Mouse (Mus musculus) brain, embryonic 14.5 days (tissue): ENCODE results near the gene Ireb2. TPM values are rescaled to one million over a fixed set of nuclear protein-coding genes. Genes with fewer than 3 reads are reported as not detected.
"Not testable (repeated sequence)": the region's sequence is repeated elsewhere in the genome, so short reads cannot be mapped to it uniquely, and the experiment has no call there.

ENCODE experiments used
- DNase-seq: peaks from one replicate; pipeline ENCODE4 v3.0.0-alpha.2; 2011; ENCODE audit warnings: low read depth
- CTCF ChIP-seq: fragments of 200-500 bp; IDR thresholded peaks from 2 replicates; pipeline ENCODE4 v1.5.1; 2012; ENCODE audit warnings: inconsistent platforms, mild to moderate bottlenecking, moderate library complexity, borderline replicate concordance; ENCODE audit not compliant: insufficient read depth, insufficient read length; ENCODE audit errors: extremely low read depth
- POLR2A ChIP-seq: fragments of 200-500 bp; IDR thresholded peaks from 2 replicates; pipeline ENCODE4 v1.6.1; 2012; ENCODE audit warnings: mild to moderate bottlenecking, inconsistent platforms, borderline replicate concordance; ENCODE audit not compliant: poor library complexity, insufficient read depth, insufficient read length, severe bottlenecking; ENCODE audit errors: extremely low read depth
- polyA plus RNA-seq: library from polyadenylated mRNA; depleted of rRNA; stranded (reverse); fragments of >200 nt; gene quantifications from 2 replicates; pipeline ENCODE4 v1.2.3, GENCODE M21; 2012

The Ireb2 gene
- polyA plus RNA-seq, 1 experiment: 56.4 TPM

DNA sequence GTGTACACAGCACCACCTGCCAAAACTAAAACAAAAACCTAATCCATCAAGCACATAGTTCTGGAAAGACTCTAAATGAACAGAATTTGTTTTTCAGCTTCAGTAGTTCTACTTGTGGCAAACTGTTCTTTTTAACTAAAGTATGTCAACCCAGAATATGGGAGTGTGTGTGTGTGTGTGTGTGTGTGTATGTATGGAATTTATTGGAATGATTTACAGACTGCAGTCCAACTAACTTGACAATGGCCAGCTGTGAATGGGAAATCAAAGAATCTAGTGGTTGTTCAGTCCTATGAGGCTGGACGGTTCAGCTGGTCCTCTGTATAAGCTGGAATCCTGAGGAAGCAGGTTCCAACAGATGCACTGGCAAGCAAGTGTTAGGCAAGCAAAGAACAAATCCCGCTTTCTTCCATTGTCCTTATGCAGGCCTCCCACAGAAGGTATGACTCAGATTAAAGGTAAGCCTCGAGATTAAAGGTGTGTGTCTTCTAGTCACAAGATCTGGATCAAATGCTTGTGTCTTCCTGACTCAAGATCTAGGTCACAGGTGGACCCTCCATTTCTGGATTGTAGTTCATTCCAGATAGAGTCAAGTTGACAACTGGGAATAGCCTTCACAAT is 18.9 kb upstream of the Ireb2 start:
- no peak for DNase-seq
- no peak for TF ChIP-seq POLR2A
- no peak for TF ChIP-seq CTCF

DNA sequence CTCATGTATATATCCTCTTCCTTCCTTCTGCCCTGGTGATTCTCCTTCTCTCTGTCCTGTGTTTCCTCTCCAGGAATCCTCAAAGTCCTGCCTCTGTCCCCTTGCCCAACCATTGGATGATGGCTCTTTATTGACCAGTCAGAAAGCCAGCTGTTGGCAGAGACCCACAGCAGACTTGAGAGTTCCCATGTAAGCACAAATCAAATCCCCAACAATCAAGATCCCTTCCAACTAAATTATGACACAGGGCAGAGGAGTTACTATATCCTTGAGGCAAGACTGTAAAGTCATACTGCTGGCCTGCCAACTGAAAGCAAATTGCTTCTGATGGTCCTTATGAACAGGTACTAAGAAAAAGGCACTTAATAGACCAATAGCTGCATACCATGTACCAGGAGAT is 15.4 kb upstream of the Ireb2 start:
- TF ChIP-seq CTCF (no peak), POLR2A (no peak)
- DNase-seq: no peak

DNA sequence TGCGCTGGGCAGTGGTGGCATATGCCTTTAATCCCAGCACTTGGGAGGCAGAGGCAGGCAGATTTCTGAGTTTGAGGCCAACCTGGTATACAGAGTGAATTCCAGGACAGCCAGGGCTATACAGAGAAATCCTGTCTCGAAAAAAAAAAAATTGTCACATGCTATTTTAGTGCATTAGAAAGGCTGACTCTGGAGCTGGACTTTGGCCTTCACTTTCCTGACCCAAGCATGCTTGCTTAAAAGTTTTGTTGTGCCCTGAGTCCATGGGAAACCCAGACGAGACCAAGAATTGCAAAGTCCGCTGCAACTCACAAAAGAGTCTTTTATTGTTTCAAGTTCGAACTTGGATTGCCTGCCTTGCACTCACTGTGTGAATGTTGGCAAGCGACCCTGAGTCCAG is 10.6 kb upstream of the Ireb2 start:
- DNase-seq: not testable (repeated sequence)

DNA sequence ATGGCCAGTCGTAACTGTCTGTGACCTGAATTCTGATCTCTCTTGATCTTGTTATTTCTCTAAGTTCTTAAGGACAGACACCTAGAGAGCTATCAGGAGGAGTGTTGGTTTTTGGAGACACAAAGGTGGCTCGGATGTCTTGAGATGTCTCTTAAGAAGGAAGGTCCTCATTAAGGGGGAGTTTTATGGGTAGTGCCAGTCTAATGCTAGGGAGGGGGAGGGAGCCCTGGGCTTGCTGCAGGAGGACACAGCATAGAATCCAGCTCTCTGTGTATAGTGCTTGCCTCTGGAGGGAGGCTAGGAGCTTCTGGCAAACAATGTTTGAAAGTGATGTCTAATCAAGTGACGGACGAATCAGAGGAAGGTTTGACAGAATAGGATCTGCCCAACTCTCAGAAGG is 10.0 kb upstream of the Ireb2 start:
- no peak for TF ChIP-seq POLR2A
- no peak for TF ChIP-seq CTCF
- no peak for DNase-seq

DNA sequence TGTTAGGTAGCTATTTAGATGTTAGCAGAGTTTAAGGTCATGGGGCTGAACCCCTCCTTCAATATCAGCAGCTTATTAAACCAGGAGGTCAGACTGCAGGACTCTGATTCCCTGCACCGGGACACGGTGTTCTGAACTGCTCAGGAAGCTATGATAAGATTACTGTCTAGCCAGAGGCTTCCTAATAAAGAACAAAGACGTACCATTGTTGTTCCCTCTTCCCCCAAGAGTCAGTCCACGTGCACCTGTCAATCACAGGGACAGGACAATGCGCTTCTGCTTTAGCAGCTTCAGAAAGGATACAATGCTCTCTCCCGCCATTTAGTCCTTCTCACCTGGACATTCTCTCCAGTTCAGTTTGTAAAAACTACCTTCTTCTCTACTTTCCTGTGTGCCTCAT is 8.0 kb upstream of the Ireb2 start:
- no peak for DNase-seq
- TF ChIP-seq POLR2A (no peak), CTCF (no peak)

DNA sequence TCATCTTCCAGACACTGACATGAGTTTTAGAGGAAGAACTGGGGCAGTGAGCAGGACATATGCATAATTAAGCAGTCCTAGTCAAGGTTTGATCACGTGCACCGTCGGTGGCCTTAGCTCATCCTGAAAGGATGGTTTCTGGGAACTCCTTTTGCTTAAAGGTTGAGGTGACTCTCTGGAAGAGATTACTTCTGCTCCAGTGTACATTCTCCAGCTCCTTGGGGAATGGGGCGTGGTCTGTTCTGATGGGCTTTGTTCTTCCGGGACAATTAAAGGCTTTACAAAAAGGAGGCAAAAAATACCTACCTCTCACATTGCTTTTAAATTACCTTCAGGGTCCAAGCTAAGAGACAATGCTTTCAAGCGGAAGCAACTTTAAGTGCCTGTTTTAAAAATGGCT is 7.5 kb upstream of the Ireb2 start:
- TF ChIP-seq CTCF: no peak
- no peak for TF ChIP-seq POLR2A
- DNase-seq: no peak

DNA sequence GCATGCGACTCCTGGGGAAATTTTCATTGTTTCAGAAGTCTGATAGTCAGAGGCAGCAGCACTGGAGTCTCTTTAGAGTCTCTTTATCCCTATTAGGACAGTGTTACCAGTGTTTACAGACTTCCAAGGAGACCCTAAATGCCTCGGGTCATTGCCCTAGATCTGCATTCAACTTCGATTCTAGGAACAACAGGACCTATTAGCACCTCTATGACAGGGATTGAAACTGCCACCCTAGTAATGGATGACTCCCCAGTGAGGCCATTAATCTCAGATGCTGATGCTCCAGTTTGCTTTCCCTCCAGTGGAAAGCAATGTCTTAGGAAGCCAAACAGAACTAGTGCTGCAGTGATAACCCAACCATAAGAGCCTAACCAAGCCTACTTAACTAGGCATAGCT is 6.1 kb upstream of the Ireb2 start:
- no peak for TF ChIP-seq CTCF
- no peak for TF ChIP-seq POLR2A
- DNase-seq: no peak

DNA sequence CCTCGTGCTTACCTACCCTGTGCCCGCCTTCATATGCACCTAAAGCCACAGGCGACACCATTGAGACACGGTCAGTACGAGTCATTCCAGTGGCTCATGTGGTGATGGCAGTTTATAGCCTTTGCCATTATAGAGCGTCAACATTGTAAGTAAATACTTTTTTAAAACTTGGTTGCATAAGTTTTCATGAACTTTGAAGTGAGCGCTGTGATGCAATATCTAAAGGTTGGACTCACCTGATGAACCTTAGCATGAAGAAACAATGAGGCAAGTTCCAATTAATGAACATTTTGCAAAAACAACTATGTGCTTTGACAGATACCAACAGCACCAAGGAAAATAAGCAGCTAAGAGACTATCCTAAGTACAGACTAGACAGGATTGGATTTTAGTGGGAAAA is 3.1 kb upstream of the Ireb2 start:
- no peak for DNase-seq
- TF ChIP-seq POLR2A: no peak
- TF ChIP-seq CTCF: no peak

DNA sequence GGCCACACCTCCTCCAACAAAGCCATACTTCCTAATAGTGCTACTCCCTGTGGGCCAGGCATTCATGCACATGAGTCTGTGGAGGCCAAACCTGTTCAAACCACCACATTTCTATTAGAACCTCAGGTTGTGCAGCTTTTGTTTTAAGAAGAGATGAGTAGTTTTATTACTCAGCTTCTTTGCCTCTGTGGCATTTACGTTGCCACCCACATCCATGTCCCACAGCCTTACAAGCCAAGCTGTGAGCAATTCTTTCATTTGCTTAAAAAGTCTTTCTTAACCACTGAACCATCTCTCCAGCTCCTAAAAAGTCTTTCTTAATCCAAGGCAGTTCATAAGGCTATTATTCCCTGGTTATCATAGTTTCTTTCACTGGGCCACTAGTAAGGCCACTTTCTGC is 15.2 kb downstream of the Ireb2 start:
- TF ChIP-seq POLR2A (no peak), CTCF (no peak)
- DNase-seq: no peak

DNA sequence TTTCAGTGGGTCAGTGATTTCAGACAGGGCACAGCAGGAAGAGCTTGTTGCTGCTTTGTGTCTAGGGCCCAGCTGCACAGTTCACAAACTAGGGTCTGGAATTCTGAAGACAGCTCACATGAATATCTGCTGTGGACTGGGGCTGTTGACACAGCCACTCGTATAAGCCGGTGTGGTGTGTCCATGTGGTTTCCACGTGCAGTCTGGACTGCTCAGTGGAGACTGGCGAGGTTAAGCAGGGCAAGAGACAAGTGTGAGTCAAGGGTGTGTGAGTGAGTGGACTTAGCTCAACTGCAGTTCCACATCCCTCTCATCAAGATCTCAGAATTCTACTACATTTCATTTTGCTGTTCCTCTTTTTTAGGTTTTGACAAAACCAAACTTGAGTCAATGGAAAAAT is 28.5 kb downstream of the Ireb2 start:
- TF ChIP-seq POLR2A: no peak
- TF ChIP-seq CTCF: no peak
- DNase-seq: no peak

DNA sequence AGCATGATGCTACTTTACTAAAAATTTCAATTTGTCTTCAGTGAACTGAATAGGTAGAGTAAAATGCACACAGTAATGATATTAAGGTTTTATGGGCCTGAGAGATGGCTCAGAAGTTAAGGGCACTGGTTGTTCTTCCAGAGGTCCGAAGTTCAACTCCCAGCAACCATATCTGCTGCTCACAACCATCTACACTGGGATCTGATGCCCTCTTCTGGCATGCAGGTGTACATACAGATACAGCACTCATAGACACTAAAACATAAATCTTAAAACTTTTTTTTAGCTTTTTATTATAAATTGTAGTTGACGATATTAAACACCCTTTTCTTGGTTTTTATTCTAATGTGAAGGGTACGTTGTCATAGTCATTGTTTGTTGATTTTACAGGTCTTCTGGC is 33.5 kb downstream of the Ireb2 start:
- peak; percentile 13 for DNase-seq
- TF ChIP-seq POLR2A (no peak), CTCF (peak; percentile 29; the same call in 1 of the 2 replicates)

DNA sequence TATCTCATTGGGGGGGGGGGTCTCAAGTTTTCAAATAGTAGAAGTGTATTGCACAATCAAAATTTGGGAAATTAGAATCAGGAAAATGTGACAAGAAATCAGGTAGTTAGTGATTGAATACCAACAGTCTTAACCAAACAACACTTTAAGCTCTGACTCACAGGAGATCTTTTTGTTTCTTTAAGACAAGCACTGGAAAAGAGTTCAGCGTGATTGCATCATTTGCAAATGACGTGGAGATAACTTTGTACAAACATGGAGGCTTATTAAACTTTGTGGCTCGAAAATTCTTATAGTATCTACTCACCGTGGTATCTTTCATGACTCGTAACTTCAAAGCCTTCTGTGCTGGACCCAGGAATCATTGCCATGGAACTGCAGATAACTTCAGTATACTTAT is 45.9 kb downstream of the Ireb2 start:
- no peak for DNase-seq
- no peak for TF ChIP-seq POLR2A
- TF ChIP-seq CTCF: no peak

DNA sequence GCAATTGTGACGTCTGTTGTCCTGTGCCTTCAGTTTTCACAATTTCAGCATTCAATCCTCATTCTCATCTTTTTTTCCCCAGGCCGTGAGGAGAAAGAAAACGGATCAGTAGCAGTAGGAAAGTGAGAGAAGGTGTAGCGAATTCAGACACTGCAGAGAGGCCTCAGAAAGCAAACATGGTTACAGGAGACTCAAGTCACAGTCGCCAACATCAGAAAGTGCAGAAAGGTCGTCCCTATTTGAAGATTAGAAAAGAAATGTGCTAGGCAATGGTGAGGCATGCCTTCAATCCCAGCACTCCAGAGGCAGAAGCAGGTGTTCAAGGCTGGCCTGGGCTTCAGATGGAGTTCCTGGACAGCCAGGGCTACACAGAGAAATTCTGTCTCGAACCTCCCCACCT is 52.0 kb downstream of the Ireb2 start:
- TF ChIP-seq CTCF (no peak), POLR2A (no peak)
- DNase-seq: no peak

DNA sequence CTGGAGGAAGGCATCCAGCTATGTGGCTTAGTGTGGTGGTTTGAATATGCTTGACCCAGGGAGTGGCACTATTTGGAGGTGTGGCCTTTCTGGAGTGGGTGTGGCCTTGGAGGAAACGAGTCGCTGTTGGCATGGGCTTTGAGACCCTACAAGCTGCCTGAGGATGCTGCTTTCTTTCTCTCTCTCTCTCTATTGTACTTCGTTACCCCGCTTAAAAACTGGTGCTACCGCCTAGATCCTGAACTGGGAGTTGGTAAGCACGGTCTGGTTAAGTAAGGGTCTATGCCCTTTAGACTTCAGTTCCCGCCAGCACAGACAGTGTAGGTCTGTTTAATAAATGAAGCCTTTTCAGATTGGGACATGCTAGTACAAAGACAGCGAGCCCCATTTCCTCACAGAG is 52.8 kb downstream of the Ireb2 start:
- no peak for DNase-seq
- TF ChIP-seq POLR2A (no peak), CTCF (no peak)
